Mouse (Mus musculus): ENCODE data around the gene Kctd11. TPM values are rescaled to one million over a fixed set of nuclear protein-coding genes. Genes with fewer than 3 reads are reported as not detected.
A peak's percentile ranks its signal among the peaks of the same experiment; 100 is the strongest.

The Kctd11 gene
- total RNA-seq, 2 experiments from 2014 or later: 1.3 to 1.4 TPM

GRCm38 (mm10) chr11:69849128-69849527, 32.1 kb downstream of the Kctd11 start:
- DNase-seq (ENCODE audit: low spot score in 2 of 2): no peak

GRCm38 (mm10) chr11:69848021-69848420, 33.2 kb downstream of the Kctd11 start:
- DNase-seq (ENCODE audit: low spot score in 2 of 2): no peak

GRCm38 (mm10) chr11:69846738-69847688, 34.2 kb downstream of the Kctd11 start:
- DNase-seq (ENCODE audit: low spot score in 2 of 2): no peak

DNA sequence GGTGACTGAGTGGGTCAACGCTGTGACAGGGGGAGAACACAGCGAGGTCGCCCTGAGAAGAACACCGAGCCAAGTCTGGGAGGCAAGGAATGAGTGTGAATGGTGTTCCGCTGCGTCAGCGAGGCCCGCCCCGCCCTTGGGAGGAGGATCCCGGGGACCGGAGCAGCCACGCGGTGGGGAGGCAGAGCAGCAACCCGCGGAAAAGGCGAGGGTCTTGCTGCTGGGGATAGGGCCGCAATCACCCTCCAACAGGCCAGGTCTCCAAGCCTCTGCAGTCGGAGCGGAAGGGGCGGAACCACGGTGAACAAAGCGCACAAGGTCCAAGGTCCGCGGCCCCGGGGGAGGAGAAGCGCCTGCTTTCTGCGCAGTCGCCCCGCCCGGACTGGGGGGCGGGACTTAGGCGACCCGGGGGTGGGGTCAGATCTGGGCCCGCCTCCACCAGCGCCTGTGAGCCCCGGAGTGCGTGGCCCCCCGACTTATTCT, 35.0 kb downstream of the Kctd11 start, which contains the start of gene Plscr3:
TSS of gene Plscr3 (plus strand) at position 179 of the 483 bp plus-strand sequence.
- DNase-seq (ENCODE audit: low spot score in 2 of 2): peak; percentile 78 to 85

DNA sequence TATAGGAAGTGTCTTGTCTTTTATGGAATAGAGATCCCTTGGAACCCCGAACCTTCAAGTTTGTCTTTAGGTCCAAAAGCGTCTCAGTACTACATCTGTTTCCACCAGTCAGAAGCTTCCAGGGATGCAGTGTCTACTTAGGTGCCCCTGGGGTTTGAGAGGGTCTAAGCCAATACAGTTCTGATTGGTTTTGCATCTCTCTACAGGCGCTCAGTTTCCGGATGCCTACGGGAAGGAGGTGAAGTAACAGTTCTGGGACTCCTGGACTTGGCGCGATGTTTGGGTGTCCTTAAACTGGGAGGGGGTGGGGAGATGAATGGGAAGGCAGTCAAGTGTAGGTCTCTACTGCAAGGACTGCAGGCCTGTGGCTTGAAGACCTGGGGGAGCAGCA, 42.5 kb downstream of the Kctd11 start:
- no peak for DNase-seq (ENCODE audit: low spot score in 2 of 2)

- peak; percentile 98 for DNase-seq (ENCODE audit: low spot score in 2 of 2)
Measured at GRCm38 (mm10) chr11:69837952-69838713, 43.1 kb downstream of the Kctd11 start, which contains the start of gene Tmem256. TSS of gene Tmem256 (plus strand) at chr11:69838514.

GRCm38 (mm10) chr11:69837604-69837951, 43.6 kb downstream of the Kctd11 start, which contains the start of gene Nlgn2:
TSS of gene Nlgn2 (minus strand) at chr11:69837784.
- DNase-seq (ENCODE audit: low spot score in 2 of 2): no peak

DNA sequence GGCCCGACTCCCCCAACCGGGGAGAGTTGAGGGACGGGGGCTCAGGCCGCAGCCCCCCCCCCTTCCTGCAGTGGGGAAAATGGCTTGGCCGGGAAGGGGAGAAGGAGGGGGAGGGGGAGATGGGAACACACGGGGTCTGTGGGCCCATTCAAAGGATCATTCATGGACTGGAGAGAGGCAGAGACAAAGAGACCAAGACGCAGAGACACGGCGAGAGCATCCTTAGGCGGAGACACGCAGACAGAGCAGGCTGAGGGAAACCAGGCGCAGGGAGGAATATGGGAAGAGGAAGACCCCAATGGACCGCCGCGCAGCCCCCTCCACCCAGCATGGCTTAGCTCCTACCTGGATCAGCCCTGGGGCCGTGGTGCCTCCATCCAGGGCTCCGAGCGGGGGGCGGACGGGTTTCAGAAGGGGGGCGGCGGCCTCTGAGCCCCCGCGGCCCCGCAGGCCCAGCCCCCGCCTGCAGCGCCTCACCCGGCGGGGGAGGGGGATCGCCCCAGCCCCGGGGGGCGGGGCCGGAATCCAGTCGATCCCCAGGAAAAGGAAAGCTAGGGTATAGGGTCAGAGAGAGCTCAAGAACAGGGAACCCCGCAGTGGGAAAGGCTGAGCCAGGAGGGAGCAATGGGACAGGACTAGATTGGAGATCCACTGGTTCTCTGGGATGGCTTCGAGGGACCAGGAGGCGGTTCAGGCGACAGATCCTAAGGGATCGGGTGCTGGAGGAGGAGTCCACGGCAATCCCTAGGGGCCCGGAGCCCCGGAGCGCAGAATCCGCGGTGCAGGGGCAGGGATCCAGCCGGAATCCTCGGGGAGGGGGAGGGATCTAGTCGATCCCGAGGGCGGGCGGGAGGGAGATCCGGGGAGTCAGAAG, 44.3 kb downstream of the Kctd11 start:
- DNase-seq (ENCODE audit: low spot score in 2 of 2): peak; percentile 30 to 41

DNA sequence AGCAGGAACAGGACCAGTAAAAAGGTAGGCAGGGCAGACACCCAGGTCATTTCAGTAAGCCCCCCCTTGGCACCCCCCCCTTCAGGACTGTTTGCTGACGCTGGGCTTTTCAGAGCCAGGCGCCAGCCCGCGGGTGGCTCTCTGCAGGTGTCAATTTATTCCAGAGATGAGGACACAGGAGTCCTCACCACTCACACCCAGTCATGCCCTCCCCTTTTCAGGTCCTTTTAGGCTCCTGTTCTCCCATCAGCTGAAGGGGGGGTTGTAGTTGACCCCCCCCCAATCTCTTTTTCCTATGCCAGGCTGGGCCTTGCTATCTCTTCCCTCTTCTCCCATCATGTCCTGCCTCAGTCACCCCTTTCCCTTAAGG, 45.3 kb downstream of the Kctd11 start:
- DNase-seq (ENCODE audit: low spot score in 2 of 2): no peak

GRCm38 (mm10) chr11:69835326-69835965, 45.8 kb downstream of the Kctd11 start:
- no peak for DNase-seq (ENCODE audit: low spot score in 2 of 2)

- no peak for DNase-seq (ENCODE audit: low spot score in 2 of 2)
Measured at GRCm38 (mm10) chr11:69834001-69834549, 47.1 kb downstream of the Kctd11 start.

DNA sequence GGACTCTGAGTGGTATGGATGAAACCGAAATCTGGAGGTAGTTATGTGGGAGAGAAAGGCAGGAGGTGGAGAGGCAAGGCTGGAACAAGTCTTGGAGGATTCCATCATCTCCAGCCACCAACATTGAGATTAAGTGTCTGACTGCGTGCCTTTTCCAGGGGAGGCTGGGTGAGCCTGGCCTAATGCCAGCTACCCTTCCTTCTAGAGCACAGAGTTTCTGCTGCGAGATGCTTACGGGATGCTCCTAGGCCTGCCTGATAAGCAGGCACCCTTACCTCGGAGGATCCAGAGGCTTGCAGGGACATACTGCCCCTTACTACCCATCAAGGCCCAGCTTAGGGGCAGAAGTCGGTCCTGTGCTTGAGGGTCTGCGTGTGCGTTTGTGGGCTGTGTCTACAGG, 47.7 kb downstream of the Kctd11 start:
- DNase-seq (ENCODE audit: low spot score in 2 of 2): no peak

GRCm38 (mm10) chr11:69828832-69829231, 52.4 kb downstream of the Kctd11 start:
- no peak for DNase-seq (ENCODE audit: low spot score in 2 of 2)

Small RNA genes lying within 50 kb of the gene (microRNA-seq; reads per million reads assigned to microRNA genes)
- 0 reads per million in 2 experiments for gene Mir6924

Other genes starting within 250 kb of the Kctd11 start
- 100 to 1,000 TPM; 139 to 142 TPM for gene Fxr2, start 248.4 kb downstream of the Kctd11 start, total RNA-seq (2021)
- gene Sox15, start 226.1 kb downstream of the Kctd11 start, total RNA-seq (2021): not detected
- gene Mpdu1, start 218.8 kb downstream of the Kctd11 start, total RNA-seq (2021): 10 to 100 TPM; 56.2 to 60.3 TPM
- 10 to 100 TPM; 13.1 to 13.8 TPM for gene Cd68, start 215.3 kb downstream of the Kctd11 start, total RNA-seq (2021)
- 100 to 1,000 TPM; 325 to 357 TPM for gene Eif4a1, start 209.0 kb downstream of the Kctd11 start, total RNA-seq (2021)
- gene Senp3, start 199.3 kb downstream of the Kctd11 start, total RNA-seq (2021): 10 to 100 TPM; 96.1 to 97.5 TPM
- 1 to 10 TPM; 1.9 to 2.0 TPM for gene Tnfsf13, start 195.6 kb downstream of the Kctd11 start, total RNA-seq (2021)
- gene Tnfsf12, start 185.6 kb downstream of the Kctd11 start, total RNA-seq (2021): 10 to 100 TPM; 11.4 to 12.4 TPM
- gene Tnfsfm13, start 185.3 kb downstream of the Kctd11 start, total RNA-seq (2021): 1 to 10 TPM; 1.2 to 1.6 TPM
- 10 to 100 TPM; 55.6 to 55.9 TPM for gene Polr2a, start 122.8 kb downstream of the Kctd11 start, total RNA-seq (2021)
- not detected for gene Slc35g3, start 119.4 kb downstream of the Kctd11 start, total RNA-seq (2021)
- 100 to 1,000 TPM; 147 to 152 TPM for gene Zbtb4, start 115.5 kb downstream of the Kctd11 start, total RNA-seq (2021)
- gene Chrnb1, start 85.5 kb downstream of the Kctd11 start, total RNA-seq (2021): 1 to 10 TPM in 1 of 2 experiments, under 1 TPM in 1; 0.52 to 1.0 TPM
- gene Fgf11, start 79.5 kb downstream of the Kctd11 start, total RNA-seq (2021): 10 to 100 TPM; 27.4 to 27.6 TPM
- not detected for gene Tmem102, start 75.8 kb downstream of the Kctd11 start, total RNA-seq (2021)
- not detected for gene Gm39566, start 66.1 kb downstream of the Kctd11 start, total RNA-seq (2021)
- not detected for gene Spem2, start 62.9 kb downstream of the Kctd11 start, total RNA-seq (2021)
- gene Spem1, start 59.2 kb downstream of the Kctd11 start, total RNA-seq (2021): under 1 TPM in 1 of 2 experiments, not detected in 1; 0.62 TPM
- gene Nlgn2, start 43.6 kb downstream of the Kctd11 start, total RNA-seq (2021): 100 to 1,000 TPM; 191 to 196 TPM
- 100 to 1,000 TPM; 110 to 117 TPM for gene Tmem256, start 42.9 kb downstream of the Kctd11 start, total RNA-seq (2021)
- 10 to 100 TPM; 15.9 to 16.1 TPM for gene Plscr3, start 35.0 kb downstream of the Kctd11 start, total RNA-seq (2021)
- not detected for gene Tnk1, start 22.7 kb downstream of the Kctd11 start, total RNA-seq (2021)
- gene Tmem95, start 3.4 kb downstream of the Kctd11 start, total RNA-seq (2021): not detected
- gene Acap1, start 14.1 kb upstream of the Kctd11 start, total RNA-seq (2021): not detected
- under 1 TPM; 0.17 to 0.58 TPM for gene 2810408A11Rik, start 19.6 kb upstream of the Kctd11 start, total RNA-seq (2021)
- gene Neurl4, start 19.7 kb upstream of the Kctd11 start, total RNA-seq (2021): 100 to 1,000 TPM; 108 to 114 TPM
- 10 to 100 TPM; 35.7 to 36.1 TPM for gene Gps2, start 32.5 kb upstream of the Kctd11 start, total RNA-seq (2021)
- 100 to 1,000 TPM; 438 to 463 TPM for gene Eif5a, start 40.6 kb upstream of the Kctd11 start, total RNA-seq (2021)
- gene Ybx2, start 54.4 kb upstream of the Kctd11 start, total RNA-seq (2021): 1 to 10 TPM; 8.7 to 9.2 TPM
- 1 to 10 TPM; 3.4 to 3.5 TPM for gene Slc2a4, start 66.8 kb upstream of the Kctd11 start, total RNA-seq (2021)
- not detected for gene Cldn7, start 83.4 kb upstream of the Kctd11 start, total RNA-seq (2021)
- gene Ctdnep1, start 99.8 kb upstream of the Kctd11 start, total RNA-seq (2021): 100 to 1,000 TPM; 110 to 111 TPM
- gene Elp5, start 101.1 kb upstream of the Kctd11 start, total RNA-seq (2021): 10 to 100 TPM; 76.7 to 80.1 TPM
- 100 to 1,000 TPM; 238 to 240 TPM for gene Gabarap, start 109.7 kb upstream of the Kctd11 start, total RNA-seq (2021)
- 10 to 100 TPM; 50.3 TPM for gene Phf23, start 114.4 kb upstream of the Kctd11 start, total RNA-seq (2021)
- 10 to 100 TPM; 33.0 to 38.7 TPM for gene Dvl2, start 119.2 kb upstream of the Kctd11 start, total RNA-seq (2021)
- 10 to 100 TPM; 56.4 to 67.1 TPM for gene Acadvl, start 134.0 kb upstream of the Kctd11 start, total RNA-seq (2021)
- 100 to 1,000 TPM; 846 to 862 TPM for gene Dlg4, start 135.5 kb upstream of the Kctd11 start, total RNA-seq (2021)
- gene Asgr1, start 172.7 kb upstream of the Kctd11 start, total RNA-seq (2021): under 1 TPM; 0.84 to 0.99 TPM
- gene Asgr2, start 211.2 kb upstream of the Kctd11 start, total RNA-seq (2021): not detected
- gene Mgl2, start 248.9 kb upstream of the Kctd11 start, total RNA-seq (2021): under 1 TPM; 0.45 to 0.66 TPM

All from layer of hippocampus, adult 18-20 months (tissue).